Mouse (Mus musculus): ENCODE measurements at regions not wholly inside any gene's neighbourhood (a gene's known extent, or its start where the extent isn't known, plus 50 kb on each side); places are given as distances from the start of the nearest gene placed in this dataset.
A peak's percentile ranks its signal among the peaks of the same experiment; 100 is the strongest.

- H3K9me3 ChIP-seq: no peaks in the 10 kb centered on the region
- no peak for DNase-seq (ENCODE audit: low spot score)
- peaks cover 19% of the 10 kb centered on the region for H3K4me1 ChIP-seq
- no peaks in the 10 kb centered on the region for H3K27me3 ChIP-seq (replicated peaks; ENCODE audit: low read depth, poor library complexity, severe bottlenecking)
- no peak overlapping the region for H3K4me3 ChIP-seq
- no peaks in the 10 kb centered on the region for H3K36me3 ChIP-seq (replicated peaks)
- 78% methylated on average over 9 of the region's 9 CpGs for WGBS
- no peak overlapping the region for H3K27ac ChIP-seq (replicated peaks)
Measured at GRCm38 (mm10) chr8:24352322-24352721, 373.3 kb downstream of the Adam3 start.

DNA sequence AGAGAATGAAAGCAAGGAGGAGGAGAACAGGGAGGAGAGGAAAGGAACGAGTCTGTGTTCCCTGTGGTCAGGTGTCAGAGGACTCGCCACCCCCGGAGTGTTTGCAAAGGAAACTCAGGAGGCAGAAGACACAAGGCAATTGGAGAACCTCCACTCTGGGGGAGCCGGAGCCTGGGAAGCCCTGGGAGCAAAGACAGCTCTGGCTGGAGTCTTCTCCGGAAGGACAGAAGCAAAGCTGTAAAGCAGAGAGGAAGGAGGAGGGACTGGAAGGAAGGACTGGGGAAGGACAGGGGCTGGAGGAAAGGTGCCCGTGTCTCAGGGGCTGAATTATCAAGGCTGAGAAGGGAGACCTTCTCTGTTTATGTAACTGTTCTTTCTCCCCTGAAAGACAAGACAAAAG lies 373.9 kb downstream of the Adam3 start:
- Histone ChIP-seq H3K4me3 (no peak overlapping the region), H3K27ac (replicated peaks) (peak overlapping the region; percentile 40; the same call in 1 of the 2 replicates), H3K36me3 (replicated peaks) (no peaks in the 10 kb centered on the region), H3K4me1 (peaks cover 22% of the 10 kb centered on the region), H3K27me3 (replicated peaks; ENCODE audit: low read depth, poor library complexity, severe bottlenecking) (no peaks in the 10 kb centered on the region), H3K9me3 (no peaks in the 10 kb centered on the region)
- WGBS: 31% methylated on average over 6 of the region's 6 CpGs
- DNase-seq (ENCODE audit: low spot score): no peak

GRCm38 (mm10) chr8:24346390-24347113 lies 379.1 kb downstream of the Adam3 start:
- 65% methylated on average over 6 of the region's 6 CpGs for WGBS
- Histone ChIP-seq H3K36me3 (replicated peaks) (no peaks in the 10 kb centered on the region), H3K27ac (replicated peaks) (no peak overlapping the region), H3K4me3 (no peak overlapping the region), H3K27me3 (replicated peaks; ENCODE audit: low read depth, poor library complexity, severe bottlenecking) (no peaks in the 10 kb centered on the region), H3K4me1 (peaks cover 20% of the 10 kb centered on the region), H3K9me3 (no peaks in the 10 kb centered on the region)
- peak; percentile 68 for DNase-seq (ENCODE audit: low spot score)

DNA sequence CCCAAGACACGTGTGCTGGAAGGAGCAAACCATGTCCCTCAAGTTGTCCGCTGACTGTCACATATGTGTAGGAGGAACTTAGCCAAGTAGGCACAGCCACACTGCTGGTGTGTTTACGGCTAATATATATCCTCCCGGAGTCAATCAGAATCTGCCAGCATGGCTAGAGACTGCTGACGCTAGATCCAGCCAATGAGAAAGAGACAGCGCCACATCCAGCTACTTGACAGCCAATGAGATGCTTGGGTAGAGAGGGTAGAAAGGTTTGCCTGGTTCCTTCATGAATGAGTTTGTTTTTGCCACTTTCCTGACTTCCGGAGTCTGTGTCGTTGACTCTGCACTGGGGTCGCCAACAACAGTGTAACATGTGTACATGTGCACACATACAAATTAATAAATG lies 387.0 kb downstream of the Adam3 start:
- no peak for DNase-seq (ENCODE audit: low spot score)
- Histone ChIP-seq H3K27ac (replicated peaks) (no peak overlapping the region), H3K27me3 (replicated peaks; ENCODE audit: low read depth, poor library complexity, severe bottlenecking) (no peaks in the 10 kb centered on the region), H3K4me3 (no peak overlapping the region), H3K36me3 (replicated peaks) (no peaks in the 10 kb centered on the region), H3K4me1 (peaks cover 18% of the 10 kb centered on the region), H3K9me3 (no peaks in the 10 kb centered on the region)
- WGBS: 91% methylated on average over 9 of the region's 9 CpGs

GRCm38 (mm10) chr8:24337635-24338034 lies 388.0 kb downstream of the Adam3 start:
- Histone ChIP-seq H3K36me3 (replicated peaks) (no peaks in the 10 kb centered on the region), H3K4me3 (no peak overlapping the region), H3K4me1 (peaks cover 18% of the 10 kb centered on the region), H3K27me3 (replicated peaks; ENCODE audit: low read depth, poor library complexity, severe bottlenecking) (no peaks in the 10 kb centered on the region), H3K9me3 (no peaks in the 10 kb centered on the region), H3K27ac (replicated peaks) (0 out of 2 replicates have a peak overlapping the region, but pooled peaks have one; percentile 6)
- peak; percentile 33 for DNase-seq (ENCODE audit: low spot score)
- WGBS: 65% methylated on average over 6 of the region's 6 CpGs

DNA sequence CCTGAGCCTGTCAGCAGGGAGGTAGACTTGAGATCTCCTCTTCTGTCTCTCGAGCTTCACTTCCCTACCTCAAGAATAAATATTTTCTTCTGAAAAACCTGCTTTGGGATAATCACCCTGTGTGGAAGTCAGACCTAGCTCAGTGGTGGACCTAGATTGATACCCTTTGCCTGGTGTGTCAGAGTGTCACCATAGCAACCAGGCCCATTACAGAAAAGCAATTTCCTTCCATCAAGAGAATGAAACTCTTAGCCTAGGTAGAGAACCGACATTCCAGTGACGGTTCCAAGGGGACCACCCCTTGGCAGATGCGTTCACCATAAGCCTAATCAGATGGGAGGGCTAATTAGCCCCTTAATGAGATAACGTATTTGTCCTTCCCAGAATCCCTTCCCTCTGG lies 389.9 kb downstream of the Adam3 start:
- Histone ChIP-seq H3K27me3 (replicated peaks; ENCODE audit: low read depth, poor library complexity, severe bottlenecking) (no peaks in the 10 kb centered on the region), H3K27ac (replicated peaks) (no peak overlapping the region), H3K36me3 (replicated peaks) (no peaks in the 10 kb centered on the region), H3K4me3 (no peak overlapping the region), H3K4me1 (peaks cover 18% of the 10 kb centered on the region), H3K9me3 (no peaks in the 10 kb centered on the region)
- no peak for DNase-seq (ENCODE audit: low spot score)
- WGBS: 56% methylated on average over 5 of the region's 5 CpGs

DNA sequence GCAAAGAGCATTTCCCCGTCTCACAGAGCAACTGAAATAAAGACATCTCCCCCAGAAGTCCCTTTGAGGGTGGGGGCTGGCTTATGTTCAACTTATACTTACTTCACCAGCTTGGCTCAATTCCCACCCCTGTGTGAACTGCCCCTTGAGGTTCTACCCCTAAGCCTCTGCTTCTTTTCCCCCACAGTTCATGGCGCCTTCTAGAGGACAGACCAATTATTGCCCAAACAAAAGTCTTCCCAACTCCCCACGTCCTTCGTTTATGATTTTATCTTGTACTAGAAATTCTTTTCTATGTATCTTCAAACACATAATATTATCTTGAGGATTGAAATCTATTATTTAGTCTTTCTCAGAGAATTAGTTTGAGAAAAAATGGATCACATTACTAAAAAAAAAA lies 391.9 kb downstream of the Adam3 start:
- Histone ChIP-seq H3K36me3 (replicated peaks) (no peaks in the 10 kb centered on the region), H3K9me3 (no peaks in the 10 kb centered on the region), H3K27me3 (replicated peaks; ENCODE audit: low read depth, poor library complexity, severe bottlenecking) (no peaks in the 10 kb centered on the region), H3K27ac (replicated peaks) (no peak overlapping the region), H3K4me1 (peaks cover 18% of the 10 kb centered on the region), H3K4me3 (no peak overlapping the region)
- no peak for DNase-seq (ENCODE audit: low spot score)
- WGBS: 86% methylated on average over 4 of the region's 4 CpGs

- no peaks in the 10 kb centered on the region for H3K36me3 ChIP-seq (replicated peaks)
Measured at GRCm38 (mm10) chr8:24310893-24311292, 414.8 kb downstream of the Adam3 start.

DNA sequence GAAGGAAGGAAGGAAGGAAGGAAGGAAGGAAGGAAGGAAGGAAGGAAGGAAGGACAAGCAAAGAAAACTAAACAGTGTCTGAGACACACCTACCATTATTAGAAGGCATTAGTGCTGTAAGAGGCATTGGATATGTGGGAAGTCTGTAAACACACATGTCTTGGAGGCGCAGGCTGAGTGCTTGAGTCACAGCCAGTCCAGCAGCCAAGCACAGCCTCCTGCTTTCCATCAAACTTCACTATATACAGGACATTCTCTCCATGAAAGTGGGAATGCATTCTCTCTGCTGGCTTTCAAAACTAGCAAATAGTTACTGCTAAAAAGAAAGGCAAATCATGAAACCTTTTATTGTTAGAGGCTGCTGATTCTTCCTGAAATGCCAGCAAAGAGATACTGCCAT lies 431.1 kb downstream of the Adam3 start:
- no peaks in the 10 kb centered on the region for H3K36me3 ChIP-seq (replicated peaks)
- H3K27ac ChIP-seq (replicated peaks): no peak overlapping the region
- peaks cover 7% of the 10 kb centered on the region; the same call in 1 of the 2 replicates for H3K9me3 ChIP-seq
- H3K4me3 ChIP-seq: no peak overlapping the region
- H3K27me3 ChIP-seq (replicated peaks; ENCODE audit: low read depth, poor library complexity, severe bottlenecking): no peaks in the 10 kb centered on the region
- H3K4me1 ChIP-seq: no peaks in the 10 kb centered on the region
- DNase-seq (ENCODE audit: low spot score): no peak
- WGBS: 92% methylated on average over 1 of the region's 1 CpGs

More at GRCm38 (mm10) chr8:24310893-24311292, 414.8 kb downstream of the Adam3 start:
- Histone ChIP-seq H3K27ac (replicated peaks) (no peak overlapping the region), H3K9me3 (no peaks in the 10 kb centered on the region), H3K4me1 (no peaks in the 10 kb centered on the region), H3K27me3 (replicated peaks; ENCODE audit: low read depth, poor library complexity, severe bottlenecking) (no peaks in the 10 kb centered on the region), H3K4me3 (no peak overlapping the region)
- WGBS: 78% methylated on average over 4 of the region's 4 CpGs
- no peak for DNase-seq (ENCODE audit: low spot score)

GRCm38 (mm10) chr8:24287861-24288260 lies 437.8 kb downstream of the Adam3 start:
- no peak for DNase-seq (ENCODE audit: low spot score)
- Histone ChIP-seq H3K27me3 (replicated peaks; ENCODE audit: low read depth, poor library complexity, severe bottlenecking) (no peaks in the 10 kb centered on the region), H3K4me3 (no peak overlapping the region), H3K36me3 (replicated peaks) (no peaks in the 10 kb centered on the region), H3K27ac (replicated peaks) (no peak overlapping the region), H3K4me1 (no peaks in the 10 kb centered on the region), H3K9me3 (peaks cover 7% of the 10 kb centered on the region; the same call in 1 of the 2 replicates)
- 94% methylated on average over 6 of the region's 6 CpGs for WGBS

DNA sequence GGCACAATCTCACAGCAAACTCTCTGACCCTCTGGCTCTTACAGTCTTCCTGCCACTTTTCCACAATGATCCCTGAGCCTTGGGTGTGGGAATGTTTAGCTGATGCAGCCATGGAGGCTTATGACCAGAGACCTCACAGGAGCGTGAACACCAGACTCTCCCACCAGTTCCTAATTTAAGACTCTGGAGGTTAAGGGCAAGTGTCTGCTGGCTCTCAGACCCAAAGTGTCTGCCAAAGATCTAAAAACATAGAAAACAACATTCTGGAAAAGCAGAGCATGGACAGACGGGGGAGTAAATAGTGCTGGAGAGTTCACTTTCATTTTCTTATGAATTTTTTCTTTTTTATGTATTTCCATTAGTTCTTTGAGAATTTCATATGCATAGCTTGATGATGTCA lies 440.7 kb downstream of the Adam3 start:
- H3K4me3 ChIP-seq: no peak overlapping the region
- no peaks in the 10 kb centered on the region for H3K27me3 ChIP-seq (replicated peaks; ENCODE audit: low read depth, poor library complexity, severe bottlenecking)
- DNase-seq (ENCODE audit: low spot score): no peak
- H3K9me3 ChIP-seq: no peaks in the 10 kb centered on the region
- WGBS: 91% methylated on average over 2 of the region's 2 CpGs
- no peaks in the 10 kb centered on the region for H3K36me3 ChIP-seq (replicated peaks)
- no peaks in the 10 kb centered on the region for H3K4me1 ChIP-seq
- H3K27ac ChIP-seq (replicated peaks): no peak overlapping the region

DNA sequence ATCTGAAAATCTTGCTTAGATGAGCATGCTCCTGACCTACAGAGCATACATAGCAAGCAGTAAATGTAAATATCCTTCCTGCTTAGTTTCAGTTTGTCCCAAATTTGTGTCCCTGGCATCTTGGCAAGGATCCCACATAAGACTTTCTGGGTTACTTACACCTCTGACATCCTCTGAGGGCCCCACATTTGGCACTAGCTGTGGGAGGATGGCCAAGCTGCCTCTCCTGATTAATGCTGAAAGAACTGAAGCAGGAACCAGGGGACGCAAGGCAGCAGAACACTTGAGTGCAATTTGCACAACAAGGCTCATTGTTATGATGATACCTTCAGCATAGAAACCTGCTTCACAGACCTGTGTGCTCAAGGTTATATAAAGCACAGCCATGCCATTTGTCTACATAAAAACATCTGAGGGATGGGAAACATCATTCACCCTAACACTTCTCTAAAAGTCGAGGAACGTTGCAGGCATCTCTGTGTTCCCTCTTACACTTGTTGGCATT lies 441.7 kb downstream of the Adam3 start:
- Histone ChIP-seq H3K36me3 (replicated peaks) (no peaks in the 10 kb centered on the region), H3K27me3 (replicated peaks; ENCODE audit: low read depth, poor library complexity, severe bottlenecking) (no peaks in the 10 kb centered on the region), H3K4me3 (no peak overlapping the region), H3K4me1 (no peaks in the 10 kb centered on the region), H3K27ac (replicated peaks) (no peak overlapping the region), H3K9me3 (no peaks in the 10 kb centered on the region)
- WGBS: 79% methylated on average over 3 of the region's 3 CpGs
- no peak for DNase-seq (ENCODE audit: low spot score)

GRCm38 (mm10) chr8:24280296-24280695 lies 445.4 kb downstream of the Adam3 start:
- H3K4me3 ChIP-seq: no peak overlapping the region
- 87% methylated on average over 4 of the region's 4 CpGs for WGBS
- no peaks in the 10 kb centered on the region for H3K4me1 ChIP-seq
- no peak overlapping the region for H3K27ac ChIP-seq (replicated peaks)
- no peaks in the 10 kb centered on the region for H3K27me3 ChIP-seq (replicated peaks; ENCODE audit: low read depth, poor library complexity, severe bottlenecking)
- no peak for DNase-seq (ENCODE audit: low spot score)
- H3K9me3 ChIP-seq: no peaks in the 10 kb centered on the region
- H3K36me3 ChIP-seq (replicated peaks): no peaks in the 10 kb centered on the region
